Mouse (Mus musculus) midbrain, embryonic 13.5 days (tissue): ENCODE data around the gene Ccdc137. TPM values are rescaled to one million over a fixed set of nuclear protein-coding genes. Genes with fewer than 3 reads are reported as not detected.
A peak's percentile ranks its signal among the peaks of the same experiment; 100 is the strongest.

ENCODE experiments used
- ATAC-seq: fragments of 200-750 bp; cut with Nextera tagmentation; 2 replicates; pipeline ENCODE4 v1.8.0; 2017; ENCODE audit warnings: mild to moderate bottlenecking, moderate TSS enrichment, moderate library complexity
- H3K27ac ChIP-seq: fragments of 300-500 bp; sonication (generic); 2 replicates; pipeline ENCODE4 v1.5.1; 2015; ENCODE audit warnings: inconsistent platforms, mild to moderate bottlenecking, moderate library complexity
- H3K27me3 ChIP-seq: fragments of 300-500 bp; sonication (generic); 2 replicates; pipeline ENCODE4 v1.6.1; 2015; ENCODE audit warnings: mild to moderate bottlenecking, inconsistent platforms
- H3K36me3 ChIP-seq: fragments of 300-500 bp; sonication (generic); 2 replicates; pipeline ENCODE4 v1.6.1; 2015; ENCODE audit warnings: mild to moderate bottlenecking, inconsistent platforms
- H3K4me1 ChIP-seq: fragments of 300-500 bp; sonication (generic); replicated peaks from 2 replicates; pipeline ENCODE4 v1.6.1; 2015; ENCODE audit warnings: inconsistent platforms
- H3K4me2 ChIP-seq: fragments of 300-500 bp; sonication (generic); replicated peaks from 2 replicates; pipeline ENCODE4 v1.6.1; 2015; ENCODE audit warnings: moderate library complexity, mild to moderate bottlenecking, inconsistent platforms
- H3K4me3 ChIP-seq: fragments of 300-500 bp; sonication (generic); replicated peaks from 2 replicates; pipeline ENCODE4 v1.5.1; 2015; ENCODE audit warnings: mild to moderate bottlenecking, inconsistent platforms
- H3K9ac ChIP-seq: fragments of 300-500 bp; sonication (generic); replicated peaks from 2 replicates; pipeline ENCODE4 v1.6.1; 2015; ENCODE audit warnings: mild to moderate bottlenecking, inconsistent platforms
- H3K9me3 ChIP-seq: fragments of 300-500 bp; sonication (generic); 2 replicates; pipeline ENCODE4 v1.6.1; 2016; ENCODE audit warnings: mild to moderate bottlenecking, inconsistent platforms
- WGBS: fragments of 180-500 bp; shearing (Covaris S2); methylation state at CpG from one replicate; pipeline ENCODE4 v1.1.7; 2015; 5-methylcytosine and 5-hydroxymethylcytosine counted together
- polyA plus RNA-seq: library from polyadenylated mRNA; unstranded; fragments of >200 nt; fragmentation: Nextera tagmentation; extraction: Ambion mirVana; gene quantifications from 2 replicates; pipeline ENCODE4 v1.2.1, GENCODE M21; 2015

Ccdc137 gene
- polyA plus RNA-seq, 1 experiment from 2014 or later, result 28.7 TPM

DNA sequence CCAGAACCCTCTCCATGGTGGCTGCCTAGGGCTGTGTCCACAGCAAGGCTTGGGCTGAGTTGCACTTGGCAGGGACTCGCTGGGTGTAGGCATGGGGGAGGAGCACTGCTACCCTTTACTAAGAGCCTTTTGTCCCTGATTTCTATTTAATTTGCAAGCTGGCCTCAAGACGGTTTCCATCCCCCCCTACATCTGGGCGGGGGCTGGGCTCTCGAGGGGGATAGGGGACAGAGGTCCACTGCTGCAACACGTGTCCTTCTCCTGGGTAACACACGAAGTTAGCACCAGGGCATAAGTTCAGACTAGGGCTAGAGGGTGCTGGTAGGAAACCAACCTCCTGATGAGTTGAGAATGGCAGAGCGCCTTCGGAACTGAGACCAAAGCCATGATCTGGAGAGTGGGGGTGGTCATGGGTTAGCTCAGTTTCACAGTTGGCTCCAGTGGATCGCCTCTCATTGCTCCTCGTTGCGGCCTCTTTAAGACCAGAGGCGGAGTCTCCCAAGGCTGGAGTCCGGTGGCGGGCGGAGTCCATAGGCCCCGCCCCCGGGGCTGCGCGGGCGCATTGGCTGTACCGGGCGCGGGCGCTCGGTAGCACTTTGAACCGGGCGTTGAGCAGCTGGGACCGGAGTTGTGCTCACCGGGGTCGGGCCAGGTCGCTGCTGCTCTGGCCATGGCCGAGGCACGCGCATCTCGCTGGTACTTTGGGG, 33.6 kb downstream of the Ccdc137 start, which contains the start of gene Slc25a10:
Gene Slc25a10 (plus strand): TSS at position 524 of the 707 bp plus-strand sequence.
- Histone ChIP-seq H3K4me2 (peak within 1 kb of the TSS; percentile 98), H3K9me3 (no peaks in the 10 kb centered on the region), H3K4me3 (peak within 1 kb of the TSS; percentile 97), H3K27me3 (no peaks in the 10 kb centered on the region), H3K9ac (peak within 1 kb of the TSS; percentile 86), H3K27ac (peak within 1 kb of the TSS; percentile 77), H3K4me1 (peaks cover 39% of the 10 kb centered on the region), H3K36me3 (peaks cover 49% of the 10 kb centered on the region)
- WGBS, result under 1% methylated on average over 35 of the region's 35 CpGs
- ATAC-seq, result peak; percentile 90

DNA sequence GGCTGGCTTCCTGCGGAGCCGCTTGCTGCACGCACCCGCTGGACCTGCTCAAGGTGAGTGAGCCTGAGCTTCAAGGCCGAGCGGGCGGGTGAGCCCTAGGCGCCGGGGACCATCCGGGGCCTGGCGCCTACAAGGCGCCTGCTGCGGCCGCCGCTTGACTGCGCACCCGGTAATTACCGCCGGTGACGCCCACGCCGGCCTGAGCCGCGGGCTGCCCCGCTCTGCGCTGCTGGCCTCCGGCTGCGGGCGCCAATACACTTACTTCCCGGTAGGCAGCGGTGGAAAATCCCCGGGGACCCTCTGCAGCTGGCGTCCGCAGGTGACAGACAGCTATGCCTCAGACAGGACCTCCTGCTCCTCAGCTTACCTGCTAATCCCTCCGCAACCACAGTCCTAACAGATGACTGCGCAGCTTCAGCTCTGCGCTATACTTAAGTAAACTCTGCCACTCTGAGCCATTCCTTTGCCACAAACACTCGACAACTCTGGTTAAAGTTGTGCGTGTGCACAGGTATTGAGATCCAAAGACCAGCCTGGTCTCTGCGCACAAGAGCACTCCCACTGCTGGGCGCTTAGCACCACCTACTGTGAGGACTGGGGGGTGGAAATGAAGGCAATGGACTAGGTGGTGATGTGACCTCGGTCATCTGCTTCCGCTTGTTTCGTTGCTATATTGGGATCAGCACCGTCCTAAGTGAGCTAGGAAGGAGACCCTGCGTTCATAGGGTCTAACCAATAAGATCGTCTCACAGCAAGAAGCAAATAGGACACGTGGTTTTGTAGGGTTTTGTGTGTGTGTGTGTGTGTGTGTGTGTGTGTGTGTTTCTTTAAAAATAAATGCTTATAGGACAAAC, 34.3 kb downstream of the Ccdc137 start:
- H3K4me2 ChIP-seq, result peak overlapping the region; percentile 98
- H3K9me3 ChIP-seq, result no peaks in the 10 kb centered on the region
- peak overlapping the region; percentile 77 for H3K27ac ChIP-seq
- H3K9ac ChIP-seq, result peak overlapping the region; percentile 86
- H3K4me1 ChIP-seq, result peaks cover 39% of the 10 kb centered on the region
- peaks cover 49% of the 10 kb centered on the region for H3K36me3 ChIP-seq
- no peaks in the 10 kb centered on the region for H3K27me3 ChIP-seq
- ATAC-seq, result peak; percentile 72
- peak overlapping the region; percentile 97 for H3K4me3 ChIP-seq
- WGBS, result under 1% methylated on average over 47 of the region's 48 CpGs

DNA sequence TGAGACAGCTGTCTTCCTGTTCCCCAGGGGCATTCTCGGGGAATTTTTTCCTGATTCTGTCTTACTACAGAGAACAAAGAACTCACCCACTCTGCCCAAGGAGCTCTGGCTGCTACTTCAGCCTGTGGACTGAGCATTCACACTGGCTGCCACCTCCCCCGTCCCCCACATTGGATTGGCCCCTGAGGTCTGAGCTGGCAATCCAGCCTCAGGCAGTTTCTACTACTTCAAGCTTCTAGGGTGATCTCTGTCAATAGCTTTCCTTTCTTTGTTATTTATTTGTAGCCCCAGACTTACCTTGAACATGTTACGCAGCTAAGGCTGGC, 34.9 kb downstream of the Ccdc137 start:
- peaks cover 39% of the 10 kb centered on the region for H3K4me1 ChIP-seq
- 25% methylated on average over 3 of the region's 3 CpGs for WGBS
- ATAC-seq, result no peak
- H3K9me3 ChIP-seq, result no peaks in the 10 kb centered on the region
- peak overlapping the region; percentile 98 for H3K4me2 ChIP-seq
- H3K36me3 ChIP-seq, result peaks cover 49% of the 10 kb centered on the region
- H3K27ac ChIP-seq, result peak overlapping the region; percentile 77
- no peaks in the 10 kb centered on the region for H3K27me3 ChIP-seq
- peak overlapping the region; percentile 86 for H3K9ac ChIP-seq
- peak overlapping the region; percentile 97 for H3K4me3 ChIP-seq

DNA sequence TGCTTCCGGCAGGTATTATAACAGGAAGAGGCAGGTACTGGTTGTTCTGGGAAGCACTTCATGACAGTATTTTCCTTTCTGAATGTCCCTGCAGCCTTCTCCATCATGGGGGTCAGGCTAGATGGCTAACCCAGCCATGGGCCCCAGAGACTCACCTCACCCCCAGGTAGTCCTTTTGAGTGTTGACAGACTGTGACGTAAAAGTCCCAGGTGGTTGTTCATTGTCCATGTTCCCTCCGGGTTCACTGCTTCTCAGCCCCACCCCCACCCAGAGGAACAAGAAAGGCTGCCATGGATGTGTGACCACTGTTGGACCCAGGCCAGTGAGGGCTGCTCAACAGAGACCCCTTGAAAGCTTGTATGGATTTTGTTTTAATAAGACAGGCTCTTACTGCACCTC, 35.4 kb downstream of the Ccdc137 start:
- Histone ChIP-seq H3K9ac (peak overlapping the region; percentile 86), H3K4me1 (peaks cover 39% of the 10 kb centered on the region), H3K9me3 (no peaks in the 10 kb centered on the region), H3K4me3 (peak overlapping the region; percentile 97), H3K4me2 (peak overlapping the region; percentile 98), H3K36me3 (peaks cover 49% of the 10 kb centered on the region), H3K27ac (peak overlapping the region; percentile 77), H3K27me3 (no peaks in the 10 kb centered on the region)
- WGBS, result 61% methylated on average over 3 of the region's 3 CpGs
- ATAC-seq, result no peak

DNA sequence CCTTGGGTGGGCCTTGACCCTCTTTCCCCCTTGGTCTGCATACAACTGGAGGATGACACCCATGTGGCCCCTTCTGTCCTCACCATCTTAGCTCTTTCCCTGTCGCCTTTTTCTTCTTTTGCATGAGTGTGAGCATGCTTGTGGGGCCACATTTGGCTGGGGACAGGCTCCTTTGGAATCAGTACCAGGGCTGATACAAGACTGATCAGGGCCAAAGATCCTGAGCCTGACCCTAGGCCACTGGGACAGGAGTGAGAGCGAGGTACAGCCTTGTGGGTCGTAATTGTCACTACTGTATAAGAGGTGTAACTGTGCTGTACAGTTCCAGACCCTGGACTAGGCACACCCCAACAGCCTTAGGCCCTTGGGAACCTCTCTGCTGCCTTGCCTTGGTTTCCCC, 36.0 kb downstream of the Ccdc137 start:
- Histone ChIP-seq H3K27me3 (no peaks in the 10 kb centered on the region), H3K4me2 (peak overlapping the region; percentile 98; the same call in 1 of the 2 replicates), H3K36me3 (peaks cover 49% of the 10 kb centered on the region), H3K27ac (no peak overlapping the region), H3K9me3 (no peaks in the 10 kb centered on the region), H3K4me3 (no peak overlapping the region), H3K4me1 (peaks cover 39% of the 10 kb centered on the region), H3K9ac (0 out of 2 replicates have a peak overlapping the region, but pooled peaks have one; percentile 86)
- 92% methylated on average over 3 of the region's 3 CpGs for WGBS
- ATAC-seq, result no peak

DNA sequence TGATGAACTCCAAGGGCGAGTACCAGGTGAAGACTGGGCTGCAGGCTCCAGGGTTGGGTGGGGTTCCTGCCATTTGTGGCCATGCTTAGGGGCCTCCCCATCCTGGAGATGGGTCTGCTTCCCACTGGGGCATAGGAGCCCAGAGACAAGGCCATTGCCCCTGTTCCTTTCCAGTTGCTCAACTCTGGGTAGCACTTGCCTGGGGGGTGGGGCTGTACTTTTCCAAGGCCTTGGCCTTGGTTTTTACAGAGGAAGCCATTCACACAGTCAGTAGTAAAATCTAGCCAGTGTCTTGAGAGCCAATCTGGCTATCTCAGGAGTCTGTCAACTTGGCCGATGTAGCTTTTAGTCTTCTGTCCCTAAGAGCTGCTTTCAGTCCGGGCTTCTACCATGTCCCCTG, 39.5 kb downstream of the Ccdc137 start:
- WGBS, result 92% methylated on average over 3 of the region's 3 CpGs
- peaks cover 52% of the 10 kb centered on the region for H3K36me3 ChIP-seq

DNA sequence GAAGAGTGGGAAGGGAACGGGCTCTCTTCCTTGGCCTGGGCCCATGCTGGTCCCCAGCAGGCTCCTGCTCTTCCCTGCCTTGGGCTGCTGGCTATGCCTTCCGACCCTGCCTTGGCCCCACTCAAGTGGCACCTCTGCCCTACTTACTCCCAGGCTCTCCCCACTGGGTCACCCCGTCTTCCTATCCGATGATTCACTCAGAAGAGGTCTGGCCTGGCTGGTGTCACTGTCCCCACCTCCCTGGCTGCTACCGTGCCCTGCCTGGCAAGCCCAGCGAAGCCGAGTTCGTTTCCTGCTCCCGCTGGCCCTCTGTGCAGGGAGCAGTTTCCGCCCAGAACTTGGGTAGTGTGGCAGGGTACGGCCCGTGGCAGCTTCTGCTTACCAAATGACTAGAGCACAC, 40.3 kb downstream of the Ccdc137 start:
- peaks cover 52% of the 10 kb centered on the region for H3K36me3 ChIP-seq
- no peak for ATAC-seq
- no peaks in the 10 kb centered on the region for H3K27me3 ChIP-seq
- H3K4me1 ChIP-seq, result peaks cover 9% of the 10 kb centered on the region
- H3K9ac ChIP-seq, result no peak overlapping the region
- 94% methylated on average over 12 of the region's 12 CpGs for WGBS
- H3K9me3 ChIP-seq, result no peaks in the 10 kb centered on the region
- no peak overlapping the region for H3K4me3 ChIP-seq
- no peak overlapping the region for H3K27ac ChIP-seq
- H3K4me2 ChIP-seq, result no peak overlapping the region

More for the DNA sequence above, 39.5 kb downstream of the Ccdc137 start:
- no peaks in the 10 kb centered on the region for H3K9me3 ChIP-seq
- peaks cover 17% of the 10 kb centered on the region for H3K4me1 ChIP-seq
- no peaks in the 10 kb centered on the region for H3K27me3 ChIP-seq
- H3K9ac ChIP-seq, result no peak overlapping the region
- H3K4me2 ChIP-seq, result no peak overlapping the region
- no peak overlapping the region for H3K27ac ChIP-seq
- no peak for ATAC-seq
- H3K4me3 ChIP-seq, result no peak overlapping the region

DNA sequence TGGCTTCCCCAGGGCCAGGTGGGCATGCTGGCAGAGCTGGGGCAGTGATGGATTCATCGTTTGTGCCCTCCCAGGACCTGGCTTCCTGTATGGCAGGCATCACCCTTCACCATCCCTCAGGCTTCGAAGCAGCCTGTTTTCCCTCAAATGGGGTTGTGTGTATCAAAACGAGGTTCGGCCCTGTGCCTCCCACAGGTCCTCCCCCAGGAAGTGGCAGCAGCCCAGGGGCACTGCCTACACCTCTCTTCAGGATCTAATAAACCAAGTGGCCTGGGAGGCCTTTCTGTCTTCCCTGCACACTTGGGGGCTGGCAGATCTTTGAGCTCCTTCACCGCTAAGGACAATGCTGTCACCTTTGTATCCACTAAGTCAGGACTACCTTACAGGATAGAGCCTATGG, 41.0 kb downstream of the Ccdc137 start:
- no peak overlapping the region for H3K4me3 ChIP-seq
- 92% methylated on average over 5 of the region's 5 CpGs for WGBS
- no peak for ATAC-seq
- H3K4me2 ChIP-seq, result no peak overlapping the region
- no peak overlapping the region for H3K27ac ChIP-seq
- H3K9me3 ChIP-seq, result no peaks in the 10 kb centered on the region
- no peaks in the 10 kb centered on the region for H3K27me3 ChIP-seq
- H3K4me1 ChIP-seq, result peaks cover 2% of the 10 kb centered on the region
- H3K36me3 ChIP-seq, result peaks cover 52% of the 10 kb centered on the region
- no peak overlapping the region for H3K9ac ChIP-seq

DNA sequence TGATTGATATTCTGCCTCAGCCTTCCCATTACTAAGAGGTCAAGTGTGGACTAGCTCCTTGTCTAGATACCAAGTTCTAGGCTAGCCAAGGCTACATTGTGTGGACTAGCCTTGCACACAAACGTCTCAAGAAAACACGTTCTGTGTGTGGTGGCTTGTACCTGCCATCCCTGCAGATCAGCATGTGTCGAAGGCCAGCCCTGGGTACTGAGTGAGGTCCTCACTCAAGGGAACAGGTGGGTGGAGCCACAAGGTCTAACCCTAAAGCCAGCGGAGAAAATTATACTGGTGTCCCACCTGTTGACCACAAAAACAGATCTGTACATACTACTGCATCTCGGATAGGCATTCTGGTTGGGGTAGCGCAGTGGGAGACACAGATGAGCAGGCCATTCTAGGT, 42.0 kb downstream of the Ccdc137 start:
- Histone ChIP-seq H3K4me3 (no peak overlapping the region), H3K9me3 (no peaks in the 10 kb centered on the region), H3K27ac (no peak overlapping the region), H3K4me1 (no peaks in the 10 kb centered on the region), H3K4me2 (no peak overlapping the region), H3K36me3 (peaks cover 44% of the 10 kb centered on the region), H3K27me3 (no peaks in the 10 kb centered on the region), H3K9ac (no peak overlapping the region)
- 81% methylated on average over 6 of the region's 6 CpGs for WGBS
- no peak for ATAC-seq

DNA sequence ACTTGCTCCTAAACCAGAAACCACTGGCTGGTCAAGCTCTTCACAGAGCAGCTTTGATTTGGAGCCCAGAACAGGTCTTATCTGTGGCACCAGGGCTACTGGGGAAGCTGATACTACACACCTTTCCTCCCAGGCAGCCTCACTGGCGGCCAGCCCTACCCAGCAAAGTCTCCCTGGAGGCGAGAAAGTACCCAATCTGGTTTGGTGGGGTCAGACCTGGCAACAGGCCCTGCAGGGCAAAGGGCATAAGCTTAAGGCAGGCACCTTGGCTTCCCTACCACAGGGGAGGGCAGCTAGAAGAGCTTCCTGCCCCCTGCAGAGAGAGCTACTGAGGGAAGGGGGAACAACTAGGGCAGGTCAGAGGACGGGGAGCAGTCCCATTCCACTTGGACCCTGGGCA, 42.4 kb downstream of the Ccdc137 start:
- H3K27ac ChIP-seq, result no peak overlapping the region
- no peaks in the 10 kb centered on the region for H3K27me3 ChIP-seq
- H3K36me3 ChIP-seq, result peaks cover 40% of the 10 kb centered on the region
- no peaks in the 10 kb centered on the region for H3K9me3 ChIP-seq
- WGBS, result 36% methylated on average over 3 of the region's 3 CpGs
- H3K4me2 ChIP-seq, result no peak overlapping the region
- H3K4me1 ChIP-seq, result no peaks in the 10 kb centered on the region
- H3K4me3 ChIP-seq, result no peak overlapping the region
- no peak overlapping the region for H3K9ac ChIP-seq
- ATAC-seq, result no peak

DNA sequence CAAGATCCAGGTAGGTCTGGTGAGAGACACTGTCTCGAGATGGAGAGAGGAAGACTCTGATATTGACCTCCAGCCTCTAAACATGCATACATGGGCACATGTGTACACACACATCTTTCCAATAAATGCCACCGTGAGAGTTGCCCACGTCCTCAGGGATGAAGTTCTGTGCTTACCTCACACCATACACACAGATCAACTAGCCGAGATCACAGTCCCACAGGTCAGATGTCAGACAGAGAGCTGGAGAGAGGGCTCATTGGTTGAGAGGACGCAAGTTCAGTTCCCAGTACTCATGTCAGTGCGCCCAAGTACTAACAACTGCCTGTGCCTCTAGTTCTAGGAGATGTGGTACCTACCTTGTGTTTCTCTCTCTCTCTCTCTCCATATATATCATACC, 43.1 kb downstream of the Ccdc137 start:
- Histone ChIP-seq H3K4me2 (no peak overlapping the region), H3K4me3 (no peak overlapping the region), H3K27ac (no peak overlapping the region), H3K4me1 (no peaks in the 10 kb centered on the region), H3K9ac (no peak overlapping the region), H3K36me3 (peaks cover 33% of the 10 kb centered on the region), H3K27me3 (no peaks in the 10 kb centered on the region), H3K9me3 (no peaks in the 10 kb centered on the region)
- WGBS, result 72% methylated on average over 6 of the region's 6 CpGs
- ATAC-seq, result no peak

DNA sequence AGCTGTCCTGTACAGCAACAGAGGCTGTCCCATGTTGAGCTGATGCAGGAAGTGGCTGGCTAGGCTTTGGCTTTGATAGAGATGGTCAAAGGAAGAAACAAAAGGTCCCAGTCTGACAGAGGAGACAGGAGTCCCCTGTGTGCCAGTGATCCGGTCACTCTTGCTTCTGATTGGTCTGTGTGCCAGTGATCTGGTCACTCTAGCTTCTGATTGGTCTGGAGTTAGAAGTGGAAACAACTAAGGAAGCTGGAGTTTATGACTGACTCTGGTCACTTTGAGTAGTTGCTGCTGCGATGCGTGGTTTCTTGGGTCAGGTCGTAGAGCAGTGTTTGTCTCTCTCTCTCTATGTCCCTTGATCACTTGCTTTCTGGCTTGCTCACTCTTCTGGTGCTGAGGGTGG, 43.8 kb downstream of the Ccdc137 start:
- no peak overlapping the region for H3K4me3 ChIP-seq
- H3K36me3 ChIP-seq, result peaks cover 27% of the 10 kb centered on the region
- WGBS, result 95% methylated on average over 4 of the region's 4 CpGs
- no peak overlapping the region for H3K4me2 ChIP-seq
- H3K27ac ChIP-seq, result no peak overlapping the region
- no peaks in the 10 kb centered on the region for H3K27me3 ChIP-seq
- no peaks in the 10 kb centered on the region for H3K4me1 ChIP-seq
- no peak overlapping the region for H3K9ac ChIP-seq
- ATAC-seq, result no peak
- H3K9me3 ChIP-seq, result no peaks in the 10 kb centered on the region
